Mouse (Mus musculus): ENCODE data around the gene Gm36028. TPM values are rescaled to one million over a fixed set of nuclear protein-coding genes. Genes with fewer than 3 reads are reported as not detected.
A peak's percentile ranks its signal among the peaks of the same experiment; 100 is the strongest.

Gm36028 gene
- polyA plus RNA-seq (2021), result 0.05 TPM

DNA sequence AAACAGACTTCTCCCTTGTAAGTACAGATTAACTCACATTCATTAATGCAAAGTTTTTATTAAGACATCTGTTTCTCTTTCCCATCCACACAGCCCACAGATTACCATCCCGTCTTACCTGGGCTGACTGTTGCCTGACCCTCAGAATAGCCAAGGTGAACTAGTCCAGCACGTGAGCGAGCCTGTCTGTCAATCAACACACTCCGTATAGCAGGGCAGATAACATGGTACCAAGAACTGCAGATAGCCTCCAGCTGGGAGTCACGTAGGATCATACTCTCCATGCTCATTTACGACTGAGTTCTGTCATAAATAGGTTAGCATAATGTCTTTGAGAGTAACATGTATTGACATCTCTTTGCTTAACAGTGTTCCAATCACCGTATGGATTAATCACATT, at the start of gene Gm36028:
Gene Gm36028, minus strand, starts transcription at position 118 of the 400 bp plus-strand sequence.
- in situ Hi-C loops (cut with MboI; ENCODE audit: low pct_unique_long_range_greater_than_20kb), result no loop called here
- DNase-seq (ENCODE audit: low read depth, low spot score) (no peak), ATAC-seq (no peak)
- H3K27me3 ChIP-seq, result no peaks in the 10 kb centered on the region
- no peak for TF ChIP-seq CTCF (IDR thresholded peaks at IDR 0.05)
- ChIA-PET POLR2A (no interaction called here), CTCF (no interaction called here)

DNA sequence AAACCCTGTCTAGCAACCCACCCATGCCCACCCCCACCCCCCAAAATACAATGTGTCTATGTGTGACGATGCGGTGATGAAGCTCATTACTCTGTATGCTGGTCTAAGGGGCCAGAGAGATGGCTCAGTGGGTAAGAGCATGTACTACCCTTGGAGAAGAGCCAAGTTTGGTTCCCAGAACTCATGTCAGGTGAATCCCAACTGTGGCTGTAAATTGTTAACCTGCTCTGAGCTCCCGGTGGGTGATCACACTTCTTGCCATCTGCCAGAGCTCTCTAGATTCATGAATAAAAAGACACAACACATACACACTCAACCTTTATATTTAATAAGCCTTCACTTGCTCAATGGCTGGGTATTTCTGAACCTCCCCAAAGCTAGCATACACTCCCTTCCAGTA, 45.5 kb upstream of the Gm36028 start:
- TF ChIP-seq CTCF (IDR thresholded peaks at IDR 0.05), result no peak
- DNase-seq (ENCODE audit: low read depth, low spot score) (no peak), ATAC-seq (no peak)
- no peaks in the 10 kb centered on the region for H3K27me3 ChIP-seq
- POLR2A ChIA-PET, result interaction anchor here (1.4 kb wide), 1 partner anchor 12 kb away, joined by 3 read pairs; no protein-coding TSS in a partner anchor
- in situ Hi-C loops (cut with MboI; ENCODE audit: low pct_unique_long_range_greater_than_20kb), result no loop called here
- CTCF ChIA-PET, result no interaction called here

DNA sequence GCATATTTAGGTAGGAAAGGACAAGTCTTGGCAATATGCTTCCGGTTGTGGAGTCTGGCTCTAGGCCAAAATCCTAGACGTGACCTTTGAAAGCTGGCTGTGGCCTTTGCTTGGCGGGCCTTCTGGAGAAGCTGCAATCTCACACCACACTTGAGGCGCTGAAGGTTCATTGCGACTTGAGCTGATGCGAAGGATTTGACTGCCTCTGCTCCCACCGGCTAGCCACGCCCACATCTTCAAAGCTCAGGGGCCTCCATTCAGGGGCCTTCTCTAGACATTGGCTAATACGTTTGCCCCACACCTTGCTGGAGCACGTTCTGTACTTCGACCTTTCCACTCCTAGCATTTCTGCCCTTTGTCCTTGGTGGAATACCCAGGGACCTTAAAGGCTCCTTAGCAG, 40.4 kb upstream of the Gm36028 start:
- CTCF ChIA-PET, result no interaction called here
- ATAC-seq (no peak), DNase-seq (ENCODE audit: low read depth, low spot score) (no peak)
- no peak for TF ChIP-seq CTCF (IDR thresholded peaks at IDR 0.05)
- POLR2A ChIA-PET, result no interaction called here
- H3K27me3 ChIP-seq, result no peaks in the 10 kb centered on the region
- in situ Hi-C loops (cut with MboI; ENCODE audit: low pct_unique_long_range_greater_than_20kb), result no loop called here

DNA sequence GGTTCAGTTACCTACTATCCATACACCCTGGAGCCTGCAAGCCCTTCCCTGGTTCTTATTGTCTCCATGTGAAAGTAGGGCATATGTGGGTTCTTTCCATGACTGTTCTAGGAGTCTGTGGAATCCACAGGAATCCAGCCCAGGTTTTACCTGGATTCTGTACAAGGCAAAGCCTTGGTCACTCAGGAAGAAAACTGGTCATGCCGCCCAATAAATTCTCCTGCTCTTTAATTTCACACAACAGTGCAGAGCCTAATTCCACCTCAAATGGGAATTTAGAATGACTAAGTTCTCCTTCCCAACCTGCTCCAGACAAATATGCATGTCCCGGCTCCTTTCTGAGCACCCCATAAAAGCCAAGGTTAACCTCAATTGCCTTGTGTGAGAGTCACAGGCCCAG, 38.4 kb upstream of the Gm36028 start:
- peak; percentile 54 for DNase-seq (ENCODE audit: low read depth, low spot score)

DNA sequence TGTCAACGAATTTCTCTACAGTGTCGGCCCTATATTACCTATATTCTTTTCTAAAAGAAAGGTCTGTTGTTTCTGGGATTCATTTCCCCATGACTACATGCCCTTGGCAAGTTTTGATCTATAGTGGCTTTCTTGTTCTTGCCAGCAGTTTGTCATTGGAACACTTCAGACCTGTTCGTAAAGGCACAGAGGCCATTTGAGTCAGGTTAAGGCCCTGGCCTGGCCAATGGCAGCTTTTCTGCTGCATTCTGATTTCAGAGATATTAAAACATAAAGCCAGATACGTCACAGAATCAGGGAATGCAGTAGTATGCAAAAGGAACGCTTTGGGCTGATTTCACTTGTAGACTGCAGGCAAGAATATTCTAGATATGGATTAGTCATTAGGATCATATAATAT, 37.8 kb upstream of the Gm36028 start:
- no peaks in the 10 kb centered on the region for H3K27me3 ChIP-seq
- TF ChIP-seq CTCF (IDR thresholded peaks at IDR 0.05), result no peak
- DNase-seq (ENCODE audit: low read depth, low spot score) (no peak), ATAC-seq (no peak)
- in situ Hi-C loops (cut with MboI; ENCODE audit: low pct_unique_long_range_greater_than_20kb), result no loop called here
- ChIA-PET CTCF (no interaction called here), POLR2A (no interaction called here)

More for the DNA sequence above, 38.4 kb upstream of the Gm36028 start:
- ATAC-seq, result peak; percentile 47
- POLR2A ChIA-PET, result no interaction called here
- no peaks in the 10 kb centered on the region for H3K27me3 ChIP-seq
- TF ChIP-seq CTCF (IDR thresholded peaks at IDR 0.05), result no peak
- in situ Hi-C loops (cut with MboI; ENCODE audit: low pct_unique_long_range_greater_than_20kb), result no loop called here
- CTCF ChIA-PET, result no interaction called here

DNA sequence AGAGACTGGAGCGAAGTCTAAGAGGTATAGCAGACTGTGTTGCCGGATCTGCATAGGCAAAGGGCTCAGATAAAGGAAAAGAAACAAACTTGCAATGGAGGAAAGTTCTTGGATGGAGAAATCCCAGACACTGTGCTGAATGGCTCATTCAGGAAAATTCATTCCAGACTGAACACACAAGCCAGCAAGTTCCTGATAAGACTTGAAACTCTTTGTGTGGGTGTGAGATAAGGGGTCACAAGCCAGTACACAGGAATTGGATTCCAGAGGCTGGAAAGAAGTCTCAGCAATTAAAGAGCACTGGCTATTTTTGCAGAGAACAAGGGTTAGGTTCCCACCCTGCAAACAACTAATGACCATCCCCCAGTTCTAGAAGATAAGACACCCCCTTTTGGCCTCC, 33.0 kb upstream of the Gm36028 start:
- in situ Hi-C loops (cut with MboI; ENCODE audit: low pct_unique_long_range_greater_than_20kb), result no loop called here
- POLR2A ChIA-PET, result no interaction called here
- DNase-seq (ENCODE audit: low read depth, low spot score) (no peak), ATAC-seq (no peak)
- no peak for TF ChIP-seq CTCF (IDR thresholded peaks at IDR 0.05)
- CTCF ChIA-PET, result no interaction called here
- no peaks in the 10 kb centered on the region for H3K27me3 ChIP-seq

DNA sequence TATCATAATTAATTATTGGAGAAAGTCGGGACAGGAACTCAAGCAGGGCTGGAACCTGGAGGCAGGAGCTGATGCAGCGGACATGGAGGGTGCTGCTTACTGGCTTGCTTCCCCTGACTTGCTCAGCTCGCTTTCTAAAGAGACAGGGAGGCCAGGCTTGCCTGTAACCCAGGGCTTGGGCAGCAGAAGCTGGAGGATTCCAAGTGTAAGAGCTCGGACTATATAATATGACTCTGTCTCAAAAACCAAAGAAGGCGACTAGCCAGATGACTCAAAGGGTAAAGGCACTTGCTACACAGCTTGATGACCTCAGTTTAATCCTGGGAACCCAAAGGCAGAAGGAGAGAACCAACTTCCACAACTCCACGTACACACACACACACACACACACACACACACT, 32.4 kb upstream of the Gm36028 start:
- ATAC-seq, result no peak
- in situ Hi-C loops (cut with MboI; ENCODE audit: low pct_unique_long_range_greater_than_20kb), result no loop called here
- no peaks in the 10 kb centered on the region for H3K27me3 ChIP-seq
- CTCF ChIA-PET, result no interaction called here
- POLR2A ChIA-PET, result interaction anchor here (0.6 kb wide), 1 partner anchor 48 kb away, joined by 5 read pairs; no protein-coding TSS in a partner anchor
- DNase-seq (ENCODE audit: low read depth, low spot score), result no peak
- no peak for TF ChIP-seq CTCF (IDR thresholded peaks at IDR 0.05)

DNA sequence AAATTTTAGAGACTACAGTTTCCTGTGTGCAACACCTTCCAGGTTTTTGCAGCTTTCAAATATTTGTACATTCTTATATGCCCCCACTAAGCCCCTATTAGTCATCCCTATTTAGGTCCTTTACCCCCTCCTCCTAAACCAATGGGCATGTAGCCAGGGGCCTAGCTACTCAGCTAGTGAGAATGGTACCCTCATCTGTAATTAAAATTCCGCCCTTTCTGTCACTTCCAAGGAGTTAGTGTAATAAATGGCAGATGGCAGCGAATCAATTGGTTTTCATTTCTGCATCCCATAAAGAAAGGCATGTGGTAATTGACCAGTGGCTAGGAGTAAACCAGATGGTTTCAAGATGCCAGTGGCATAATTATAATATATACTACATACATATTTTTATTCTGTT, 31.7 kb upstream of the Gm36028 start:
- DNase-seq (ENCODE audit: low read depth, low spot score), result no peak
- no peaks in the 10 kb centered on the region for H3K27me3 ChIP-seq
- CTCF ChIA-PET, result no interaction called here
- no peak for ATAC-seq
- POLR2A ChIA-PET, result no interaction called here
- TF ChIP-seq CTCF (IDR thresholded peaks at IDR 0.05), result no peak
- in situ Hi-C loops (cut with MboI; ENCODE audit: low pct_unique_long_range_greater_than_20kb), result no loop called here

DNA sequence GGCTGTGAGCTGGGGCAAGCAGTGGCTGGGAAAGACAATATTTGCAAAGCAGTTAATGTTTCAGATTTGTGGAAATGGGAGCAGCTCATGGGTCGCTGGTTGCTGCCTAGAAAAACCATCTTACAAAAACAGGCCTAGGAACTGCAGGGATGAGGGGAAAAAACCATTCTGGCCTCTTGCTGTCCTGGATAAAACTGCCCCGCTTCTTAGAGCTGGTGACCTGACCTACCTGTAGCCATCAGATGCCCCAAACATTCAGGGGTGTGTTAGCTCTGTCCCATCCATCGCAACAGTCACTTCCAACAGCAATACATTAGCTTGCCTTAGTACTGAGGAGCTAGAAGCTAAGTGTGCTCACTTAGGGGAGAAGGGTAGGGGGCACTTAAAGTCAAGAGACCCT, 28.0 kb upstream of the Gm36028 start:
- ATAC-seq, result no peak
- H3K27me3 ChIP-seq, result no peaks in the 10 kb centered on the region
- no peak for DNase-seq (ENCODE audit: low read depth, low spot score)
- ChIA-PET CTCF (interaction anchor here (1.9 kb wide), 1 partner anchor 10 kb away, joined by 6 read pairs; no protein-coding TSS in a partner anchor), POLR2A (no interaction called here)
- TF ChIP-seq CTCF (IDR thresholded peaks at IDR 0.05), result no peak
- in situ Hi-C loops (cut with MboI; ENCODE audit: low pct_unique_long_range_greater_than_20kb), result no loop called here

DNA sequence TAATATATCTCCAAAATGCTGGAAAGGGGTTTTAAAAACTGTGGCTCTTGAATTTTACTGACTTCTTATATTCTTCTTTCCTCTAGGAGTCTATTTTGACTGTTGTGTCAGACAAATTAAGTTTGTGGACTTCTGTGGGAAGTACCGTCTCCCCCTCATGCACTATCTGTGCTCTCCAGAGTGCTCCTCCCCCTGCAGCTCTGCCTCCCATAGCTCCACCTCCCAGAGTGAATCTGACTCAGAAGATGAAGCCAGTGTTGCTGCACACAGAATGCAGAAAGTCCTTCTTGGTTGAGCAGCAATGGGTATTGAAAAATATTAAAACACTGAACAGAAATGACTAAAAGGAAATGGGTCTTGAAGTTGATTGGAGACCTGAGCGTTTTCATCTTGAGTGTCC, 20.2 kb upstream of the Gm36028 start:
- in situ Hi-C loops (cut with MboI; ENCODE audit: low pct_unique_long_range_greater_than_20kb), result no loop called here
- POLR2A ChIA-PET, result no interaction called here
- no peaks in the 10 kb centered on the region for H3K27me3 ChIP-seq
- ATAC-seq (no peak), DNase-seq (ENCODE audit: low read depth, low spot score) (no peak)
- CTCF ChIA-PET, result no interaction called here
- no peak for TF ChIP-seq CTCF (IDR thresholded peaks at IDR 0.05)

DNA sequence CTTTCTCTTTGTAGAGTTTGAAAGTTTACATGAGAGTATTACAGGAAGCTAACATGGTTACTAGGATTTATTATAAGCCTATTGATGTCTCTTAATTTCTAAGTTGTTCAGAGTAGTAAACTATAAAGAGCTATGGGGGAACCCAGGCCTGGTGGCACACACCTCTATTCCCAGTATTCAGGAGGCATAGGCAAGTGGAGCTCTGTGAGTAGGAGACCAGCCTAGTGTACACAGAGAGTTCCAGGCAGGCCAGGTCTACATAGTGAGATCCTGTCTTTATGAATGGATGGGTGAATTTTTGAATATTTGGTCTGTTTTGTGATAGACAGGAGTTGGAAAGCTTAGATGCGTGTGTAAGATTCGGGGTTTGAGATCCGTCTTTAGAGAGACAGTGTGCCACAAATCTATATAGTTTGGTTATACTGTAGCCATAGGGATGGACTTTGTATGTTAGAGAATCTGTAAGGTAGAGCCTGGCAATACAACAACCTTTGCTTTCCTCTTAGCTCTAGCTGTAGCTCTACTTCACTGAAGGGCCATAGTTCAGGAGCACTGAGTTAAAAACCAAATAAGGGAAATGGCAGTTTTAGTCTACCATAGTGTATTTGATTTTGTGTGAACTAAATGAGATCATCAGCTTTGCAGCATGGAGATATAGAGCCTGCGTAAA, 18.9 kb upstream of the Gm36028 start:
- no peak for ATAC-seq
- no peak for TF ChIP-seq CTCF (IDR thresholded peaks at IDR 0.05)
- ChIA-PET POLR2A (no interaction called here), CTCF (interaction anchor here (1.5 to 2.4 kb wide), 2 partner anchors 9 to 48 kb away, joined by 3 to 6 read pairs; no protein-coding TSS in a partner anchor)
- no peaks in the 10 kb centered on the region for H3K27me3 ChIP-seq
- no peak for DNase-seq (ENCODE audit: low read depth, low spot score)
- in situ Hi-C loops (cut with MboI; ENCODE audit: low pct_unique_long_range_greater_than_20kb), result no loop called here

Data from Patski (cell line).